Mouse (Mus musculus) heart, embryonic 14.5 days (tissue): ENCODE results near the gene B4galnt1. TPM values are rescaled to one million over a fixed set of nuclear protein-coding genes. Genes with fewer than 3 reads are reported as not detected.

Experiments
- ATAC-seq: fragments of 200-750 bp; cut with Nextera tagmentation; 2 replicates; pipeline ENCODE4 v1.8.0; 2017; ENCODE audit warnings: low read depth, moderate TSS enrichment; ENCODE audit not compliant: insufficient number of reproducible peaks, insufficient read depth, low FRiP score
- H3K27ac ChIP-seq, 2 experiments: fragments of 200-500 bp in 1 of 2; fragments of 300-500 bp in 1 of 2; sonication (generic) in 1 of 2; replicated peaks in 1 of 2; 2 replicates each; pipeline ENCODE4 v1.5.1; 2012 to 2014; ENCODE audit warnings: low read depth in 2 of 2, low read length in 2 of 2, control low read depth in 1 of 2, mild to moderate bottlenecking in 1 of 2, mixed read lengths in 1 of 2; ENCODE audit not compliant: control insufficient read depth in 1 of 2, insufficient read depth in 1 of 2
- H3K27me3 ChIP-seq: fragments of 300-500 bp; sonication (generic); 2 replicates; pipeline ENCODE4 v1.6.1; 2014; ENCODE audit warnings: mild to moderate bottlenecking, low read length, control low read depth; ENCODE audit not compliant: control insufficient read depth, insufficient read depth
- H3K36me3 ChIP-seq: fragments of 300-500 bp; sonication (generic); 2 replicates; pipeline ENCODE4 v1.6.1; 2014; ENCODE audit warnings: mild to moderate bottlenecking, control low read depth, low read length, mixed read lengths; ENCODE audit not compliant: control insufficient read depth, insufficient read depth
- H3K4me1 ChIP-seq, 2 experiments: fragments of 200-500 bp in 1 of 2; fragments of 300-500 bp in 1 of 2; sonication (generic) in 1 of 2; 2 replicates each; pipeline ENCODE4 v1.6.1; 2012 to 2014; ENCODE audit warnings: low read length in 2 of 2, control low read depth in 1 of 2, mixed read lengths in 1 of 2; ENCODE audit not compliant: control insufficient read depth in 2 of 2, insufficient read depth in 2 of 2
- H3K4me2 ChIP-seq: fragments of 300-500 bp; sonication (generic); 2 replicates; pipeline ENCODE4 v1.6.1; 2014; ENCODE audit warnings: mild to moderate bottlenecking, low read length
- H3K4me3 ChIP-seq, 2 experiments: fragments of 200-500 bp in 1 of 2; fragments of 300-500 bp in 1 of 2; sonication (generic) in 1 of 2; 2 replicates each; pipeline ENCODE4 v1.5.1; 2012 to 2014; ENCODE audit warnings: low read length in 2 of 2, mild to moderate bottlenecking in 2 of 2, control low read depth in 1 of 2, low read depth in 1 of 2, moderate library complexity in 1 of 2; ENCODE audit not compliant: control insufficient read depth in 1 of 2, insufficient read depth in 1 of 2
- H3K9ac ChIP-seq: fragments of 300-500 bp; sonication (generic); 2 replicates; pipeline ENCODE4 v1.6.1; 2014; ENCODE audit warnings: mild to moderate bottlenecking, low read length
- H3K9me3 ChIP-seq: fragments of 300-500 bp; sonication (generic); 2 replicates; pipeline ENCODE4 v1.6.1; 2016; ENCODE audit warnings: low read length, control low read depth; ENCODE audit not compliant: control insufficient read depth
- WGBS: fragments of 180-500 bp; shearing (Covaris S2); extraction: QIAGEN DNeasy Blood & Tissue Kit; methylation state at CpG from one replicate; pipeline ENCODE4 v1.1.7; 2014; 5-methylcytosine and 5-hydroxymethylcytosine counted together
- polyA plus RNA-seq: library from polyadenylated mRNA; unstranded; fragments of >200 nt; fragmentation: Nextera tagmentation; extraction: Ambion mirVana; gene quantifications from 2 replicates; pipeline ENCODE4 v1.2.1, GENCODE M21; 2014

Gene B4galnt1
- polyA plus RNA-seq, 1 experiment from 2014 or later: 1.5 TPM

DNA sequence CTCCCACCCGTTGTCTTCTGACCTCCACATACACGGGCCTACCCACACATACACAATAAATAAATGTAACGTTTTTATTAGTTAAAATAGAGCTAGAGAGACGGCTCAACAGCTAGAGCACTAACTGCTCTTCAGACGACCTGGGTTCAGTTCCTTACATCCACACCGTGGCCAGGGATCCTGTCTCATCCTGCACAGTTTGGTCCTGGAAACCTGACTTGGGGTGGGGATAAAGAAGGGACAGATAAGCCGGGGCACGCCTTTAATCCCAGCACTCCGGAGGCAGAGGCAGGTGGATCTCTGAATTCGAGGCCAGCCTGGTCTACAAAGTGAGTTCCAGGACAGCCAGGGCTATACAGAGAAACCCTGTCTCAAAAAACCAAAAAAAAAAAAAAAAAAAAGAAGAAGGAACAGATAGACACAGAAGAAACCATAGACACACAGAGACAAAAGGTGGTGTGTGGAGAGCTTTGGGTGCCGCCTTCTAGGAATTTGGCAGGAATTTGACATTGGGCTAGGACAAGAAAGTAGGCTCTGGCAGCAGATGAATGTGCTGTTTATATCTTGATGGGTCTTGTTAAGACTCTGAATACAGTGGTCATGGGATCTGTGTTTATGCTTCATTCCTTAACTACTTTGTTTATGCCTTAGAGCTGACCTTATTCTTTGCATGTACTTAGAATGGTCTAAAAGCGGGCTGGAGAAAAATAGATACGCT lies 48.8 kb downstream of the B4galnt1 start:
- Histone ChIP-seq H3K27ac (no peak overlapping the region), H3K36me3 (no peaks in the 10 kb centered on the region), H3K4me2 (no peak overlapping the region), H3K4me3 (no peak overlapping the region), H3K27me3 (no peaks in the 10 kb centered on the region), H3K4me1 (peaks cover 9 to 16% of the 10 kb centered on the region in 2 experiments), H3K9me3 (no peaks in the 10 kb centered on the region), H3K9ac (no peak overlapping the region)
- 74% methylated on average over 13 of the region's 13 CpGs for WGBS
- no peak for ATAC-seq

DNA sequence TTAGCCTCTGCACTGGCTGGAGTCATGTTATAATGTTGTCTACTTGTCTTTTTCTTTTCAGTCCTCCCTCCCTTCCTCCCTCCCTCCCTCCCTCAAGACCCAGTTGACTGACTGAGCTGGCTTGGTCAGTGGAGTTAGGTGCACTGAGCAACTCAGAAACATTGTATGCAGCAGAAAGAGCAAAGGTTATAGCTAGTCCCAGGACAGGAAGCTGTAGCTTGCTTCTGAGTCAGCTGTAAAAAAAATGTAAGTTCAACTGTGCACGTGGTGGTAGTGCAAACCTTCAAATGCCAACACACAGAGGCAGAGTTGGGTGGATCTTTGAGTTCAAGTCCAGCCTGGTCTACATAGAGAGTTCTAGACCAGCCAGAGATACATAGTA lies 49.4 kb downstream of the B4galnt1 start:
- Histone ChIP-seq H3K9ac (no peak overlapping the region), H3K4me1 (peaks cover 9 to 12% of the 10 kb centered on the region in 2 experiments), H3K27ac (no peak overlapping the region), H3K4me2 (no peak overlapping the region), H3K9me3 (no peaks in the 10 kb centered on the region), H3K36me3 (no peaks in the 10 kb centered on the region), H3K4me3 (no peak overlapping the region), H3K27me3 (no peaks in the 10 kb centered on the region)
- no peak for ATAC-seq
- WGBS: 47% methylated on average over 1 of the region's 1 CpGs

DNA sequence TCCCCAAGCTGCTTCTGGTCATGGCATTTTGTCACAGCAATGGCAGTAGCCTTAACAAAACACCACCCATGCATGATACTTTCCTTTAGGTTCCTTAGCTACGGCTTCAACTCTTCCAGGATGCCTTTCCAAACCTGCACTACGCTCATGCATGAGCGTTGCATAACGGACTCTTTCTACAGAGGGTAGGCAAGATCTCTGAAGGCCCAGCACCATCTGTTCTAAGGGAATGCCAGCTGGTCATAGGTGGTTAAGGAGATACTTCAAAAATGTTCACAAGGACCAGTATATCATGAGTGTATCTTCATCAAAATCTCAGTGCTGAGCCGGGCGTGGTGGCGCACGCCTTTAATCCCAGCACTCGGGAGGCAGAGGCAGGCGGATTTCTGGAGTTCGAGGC lies 51.4 kb downstream of the B4galnt1 start:
- Histone ChIP-seq H3K27ac (no peak overlapping the region), H3K27me3 (no peaks in the 10 kb centered on the region), H3K9me3 (peaks cover 4% of the 10 kb centered on the region; the same call in 1 of the 2 replicates), H3K4me3 (no peak overlapping the region), H3K36me3 (no peaks in the 10 kb centered on the region), H3K9ac (no peak overlapping the region), H3K4me2 (no peak overlapping the region), H3K4me1 (peaks cover 0 to 2% of the 10 kb centered on the region in 2 experiments; a peak in 1 of 4 replicates)
- ATAC-seq: no peak
- WGBS: 84% methylated on average over 11 of the region's 11 CpGs

DNA sequence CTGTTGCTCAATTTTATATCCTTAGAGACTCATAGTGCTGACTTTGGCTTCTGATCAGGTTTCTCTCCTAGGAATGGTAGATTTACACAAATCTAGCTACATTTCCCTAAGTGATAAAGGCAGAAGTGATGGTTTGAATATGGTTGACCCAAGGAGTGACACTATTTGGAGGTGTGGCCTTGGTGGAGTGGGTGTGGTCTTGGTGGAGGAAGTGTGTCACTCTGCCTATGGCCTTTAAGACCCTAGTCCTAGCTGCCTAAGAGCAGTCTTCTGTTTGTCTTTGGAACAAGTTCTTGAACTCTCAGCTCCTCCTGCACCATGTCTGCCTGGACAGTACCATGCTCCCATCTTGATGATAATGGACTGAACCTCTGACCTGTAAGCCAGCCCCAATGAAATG lies 52.2 kb downstream of the B4galnt1 start:
- Histone ChIP-seq H3K9ac (no peak overlapping the region), H3K4me2 (no peak overlapping the region), H3K36me3 (no peaks in the 10 kb centered on the region), H3K9me3 (peaks cover 4% of the 10 kb centered on the region; the same call in 1 of the 2 replicates), H3K27ac (no peak overlapping the region), H3K4me3 (no peak overlapping the region), H3K4me1 (no peaks in the 10 kb centered on the region), H3K27me3 (no peaks in the 10 kb centered on the region)
- ATAC-seq: no peak

DNA sequence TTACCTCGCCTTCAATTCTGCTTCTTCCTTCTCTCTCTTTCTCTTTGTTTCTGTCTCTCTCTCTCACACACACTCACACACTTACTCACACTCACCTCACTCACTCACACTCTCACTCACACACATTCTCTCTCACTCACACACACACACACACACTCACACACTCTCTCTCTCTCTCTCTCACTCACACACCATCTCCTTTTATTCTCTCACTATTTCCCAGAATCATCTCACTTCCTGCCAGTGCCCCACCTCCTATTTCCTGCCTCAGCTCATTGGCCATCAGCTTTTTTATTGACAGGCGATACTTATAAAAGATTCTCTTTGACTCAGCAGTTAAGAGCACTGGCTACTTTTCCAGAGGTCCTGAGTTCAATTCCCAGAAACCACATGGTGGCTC lies 53.3 kb downstream of the B4galnt1 start:
- Histone ChIP-seq H3K36me3 (no peaks in the 10 kb centered on the region), H3K9me3 (peaks cover 4% of the 10 kb centered on the region; the same call in 1 of the 2 replicates), H3K4me1 (no peaks in the 10 kb centered on the region), H3K4me2 (no peak overlapping the region), H3K27me3 (no peaks in the 10 kb centered on the region), H3K4me3 (no peak overlapping the region), H3K9ac (no peak overlapping the region), H3K27ac (no peak overlapping the region)
- WGBS: 89% methylated on average over 2 of the region's 2 CpGs
- ATAC-seq: no peak

Other genes with a start within 250 kb of the B4galnt1 start
- gene Ctdsp2, start 186.5 kb upstream of the B4galnt1 start, polyA plus RNA-seq: 60.4 and 64.4 TPM in 2 replicates
- gene Avil, start 164.5 kb upstream of the B4galnt1 start, polyA plus RNA-seq: 0.19 and 0.39 TPM in 2 replicates
- gene Tsfm, start 134.4 kb upstream of the B4galnt1 start, polyA plus RNA-seq: 84.6 and 85.0 TPM in 2 replicates
- gene Mettl1, start 123.8 kb upstream of the B4galnt1 start, polyA plus RNA-seq: 36.3 and 37.1 TPM in 2 replicates
- gene Eef1akmt3, start 123.7 kb upstream of the B4galnt1 start, polyA plus RNA-seq: 0.16 and 0.30 TPM in 2 replicates
- not detected in 2 replicates for gene Cyp27b1, start 117.0 kb upstream of the B4galnt1 start, polyA plus RNA-seq
- 0.16 and 0.39 TPM in 2 replicates for gene March9, start 105.0 kb upstream of the B4galnt1 start, polyA plus RNA-seq
- gene Cdk4, start 101.7 kb upstream of the B4galnt1 start, polyA plus RNA-seq: 929 and 946 TPM in 2 replicates
- gene Tspan31, start 95.0 kb upstream of the B4galnt1 start, polyA plus RNA-seq: 99.1 and 101 TPM in 2 replicates
- gene Agap2, start 89.9 kb upstream of the B4galnt1 start, polyA plus RNA-seq: 0.27 TPM in 1 of 2 replicates, not detected in the other
- gene Os9, start 44.1 kb upstream of the B4galnt1 start, polyA plus RNA-seq: 27.7 and 28.3 TPM in 2 replicates
- gene Slc26a10, start 15.4 kb downstream of the B4galnt1 start, polyA plus RNA-seq: 17.4 and 19.3 TPM in 2 replicates
- 18.2 and 22.8 TPM in 2 replicates for gene Arhgef25, start 24.9 kb downstream of the B4galnt1 start, polyA plus RNA-seq
- 73.3 and 75.7 TPM in 2 replicates for gene Dtx3, start 30.5 kb downstream of the B4galnt1 start, polyA plus RNA-seq
- gene Pip4k2c, start 46.4 kb downstream of the B4galnt1 start, polyA plus RNA-seq: 17.6 and 22.8 TPM in 2 replicates
- 0.42 and 1.2 TPM in 2 replicates for gene Kif5a, start 98.1 kb downstream of the B4galnt1 start, polyA plus RNA-seq
- gene Dctn2, start 101.1 kb downstream of the B4galnt1 start, polyA plus RNA-seq: 126 and 137 TPM in 2 replicates
- gene Mbd6, start 123.8 kb downstream of the B4galnt1 start, polyA plus RNA-seq: 13.8 and 16.1 TPM in 2 replicates
- gene Mars, start 146.6 kb downstream of the B4galnt1 start, polyA plus RNA-seq: 76.1 and 76.2 TPM in 2 replicates
- 1.3 and 2.4 TPM in 2 replicates for gene Arhgap9, start 156.7 kb downstream of the B4galnt1 start, polyA plus RNA-seq
- gene Gli1, start 176.7 kb downstream of the B4galnt1 start, polyA plus RNA-seq: 0.07 and 0.36 TPM in 2 replicates
- not detected in 2 replicates for gene Inhbe, start 189.2 kb downstream of the B4galnt1 start, polyA plus RNA-seq
- gene Inhbc, start 205.2 kb downstream of the B4galnt1 start, polyA plus RNA-seq: not detected in 2 replicates
- gene R3hdm2, start 215.1 kb downstream of the B4galnt1 start, polyA plus RNA-seq: 32.8 and 36.3 TPM in 2 replicates